In the genomic region with DNA sequence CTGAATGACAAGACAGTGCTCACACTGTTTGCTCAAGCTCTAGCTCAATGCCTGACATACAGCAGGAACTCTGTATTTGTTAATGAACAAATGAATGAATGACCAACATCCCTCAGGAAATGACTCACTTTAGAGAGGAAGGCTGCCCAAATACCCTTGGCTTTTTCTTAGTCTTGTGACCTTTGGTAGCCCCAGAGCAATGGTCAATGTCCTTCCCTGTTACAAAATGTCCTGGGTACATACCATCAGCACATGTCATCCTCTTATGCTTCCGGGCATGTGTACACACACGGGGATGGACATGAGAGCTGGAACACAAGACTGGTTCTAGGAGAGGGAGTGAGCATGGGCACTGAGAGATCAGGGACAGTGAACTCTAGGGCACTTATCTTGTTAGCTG, we compare ENCODE assay signal across 9 mouse cellular contexts. TPM values are rescaled to one million over a fixed set of nuclear protein-coding genes. Genes with fewer than 3 reads are reported as not detected.
A peak's percentile ranks its signal among the peaks of the same experiment; 100 is the strongest.
DNase-seq lines count a peak whose midpoint lies in the region; ATAC-seq and TF ChIP-seq lines count a peak whose summit lies in the region.
"Had no signal": no experiment of that assay in that cellular context is flagged by ENCODE, and none has a peak within 500 bp of the region (broad histone marks: within the 10 kb centered on the region; RNA-seq: fewer than 3 reads in every experiment).

No protein-coding gene starts in this region.

- DNase-seq in adrenal gland, adult 8-10 months, result peak; percentile 76
- DNase-seq in adrenal gland, postnatal 25 days, result no peak
- no peak for DNase-seq in midbrain, postnatal 0 days (ENCODE audit: low spot score)
- DNase-seq in stomach, postnatal 0 days (ENCODE audit: low spot score), result no peak
- DNase-seq in right cerebral cortex, postnatal 14 days, result no peak

- H3K36me3 ChIP-seq in midbrain, embryonic 12.5 days, result 0 out of 2 replicates have a peak, but pooled peaks cover 2% of the 10 kb centered on the region
- no peaks in the 10 kb centered on the region for H3K36me3 ChIP-seq in midbrain, postnatal 0 days (ENCODE audit: insufficient read depth, low read length)
- peaks cover 6% of the 10 kb centered on the region; the same call in 1 of the 2 replicates for H3K36me3 ChIP-seq in kidney, embryonic 15.5 days
- peaks cover 2% of the 10 kb centered on the region for H3K36me3 ChIP-seq in stomach, postnatal 0 days (ENCODE audit: control insufficient read depth, insufficient read depth, low read length)
- H3K36me3 ChIP-seq: lung, embryonic 15.5 days had no signal

- TF ChIP-seq CTCF in midbrain, postnatal 0 days (IDR thresholded peaks at IDR 0.05), result no peak
- no peak for TF ChIP-seq CTCF in stomach, postnatal 0 days (IDR thresholded peaks at IDR 0.05; ENCODE audit: low read depth)

- H3K27me3 ChIP-seq in midbrain, embryonic 12.5 days, result no peaks in the 10 kb centered on the region
- H3K27me3 ChIP-seq in midbrain, postnatal 0 days (ENCODE audit: insufficient read depth, low read length), result no peaks in the 10 kb centered on the region
- no peaks in the 10 kb centered on the region for H3K27me3 ChIP-seq in kidney, embryonic 15.5 days
- H3K27me3 ChIP-seq in stomach, postnatal 0 days (ENCODE audit: control insufficient read depth, insufficient read depth, low read length), result no peaks in the 10 kb centered on the region
- H3K27me3 ChIP-seq: lung, embryonic 15.5 days had no signal

- H3K9ac ChIP-seq in midbrain, embryonic 12.5 days (replicated peaks), result 0 out of 2 replicates have a peak overlapping the region, but pooled peaks have one; percentile 20
- H3K9ac ChIP-seq in midbrain, postnatal 0 days (replicated peaks; ENCODE audit: low read length, poor library complexity, severe bottlenecking), result no peak overlapping the region
- H3K9ac ChIP-seq in kidney, embryonic 15.5 days, result no peak overlapping the region
- H3K9ac ChIP-seq in stomach, postnatal 0 days (ENCODE audit: low read length), result no peak overlapping the region
- H3K9ac ChIP-seq: lung, embryonic 15.5 days had no signal

- H3K9me3 ChIP-seq in midbrain, embryonic 12.5 days, result no peaks in the 10 kb centered on the region
- H3K9me3 ChIP-seq in midbrain, postnatal 0 days (ENCODE audit: low read length), result no peaks in the 10 kb centered on the region
- H3K9me3 ChIP-seq in kidney, embryonic 15.5 days (replicated peaks), result no peaks in the 10 kb centered on the region
- H3K9me3 ChIP-seq in stomach, postnatal 0 days (ENCODE audit: control insufficient read depth, low read length), result no peaks in the 10 kb centered on the region
- H3K9me3 ChIP-seq: lung, embryonic 15.5 days had no signal

- H3K4me3 ChIP-seq in midbrain, embryonic 12.5 days, result no peak overlapping the region
- no peak overlapping the region for H3K4me3 ChIP-seq in midbrain, postnatal 0 days (ENCODE audit: low read depth, low read length)
- no peak overlapping the region for H3K4me3 ChIP-seq in kidney, embryonic 15.5 days (replicated peaks)
- no peak overlapping the region for H3K4me3 ChIP-seq in stomach, postnatal 0 days (ENCODE audit: low read depth, low read length)
- H3K4me3 ChIP-seq: lung, embryonic 15.5 days had no signal

- peaks cover 25% of the 10 kb centered on the region for H3K4me1 ChIP-seq in midbrain, embryonic 12.5 days
- peaks cover 6% of the 10 kb centered on the region; the same call in 1 of the 2 replicates for H3K4me1 ChIP-seq in midbrain, postnatal 0 days (ENCODE audit: insufficient read depth, low read length)
- peaks cover 55% of the 10 kb centered on the region for H3K4me1 ChIP-seq in kidney, embryonic 15.5 days
- peaks cover 6% of the 10 kb centered on the region; the same call in 1 of the 2 replicates for H3K4me1 ChIP-seq in stomach, postnatal 0 days (replicated peaks; ENCODE audit: control insufficient read depth, insufficient read depth)

- H3K27ac ChIP-seq in midbrain, embryonic 12.5 days (replicated peaks), result no peak overlapping the region
- H3K27ac ChIP-seq in midbrain, postnatal 0 days (ENCODE audit: low read depth, low read length), result no peak overlapping the region
- peak overlapping the region; percentile 90 for H3K27ac ChIP-seq in kidney, embryonic 15.5 days
- H3K27ac ChIP-seq in stomach, postnatal 0 days (replicated peaks), result 0 out of 2 replicates have a peak overlapping the region, but pooled peaks have one; percentile 30

- TF ChIP-seq EP300 in stomach, postnatal 0 days (optimal IDR thresholded peaks at IDR 0.05), result no peak

- H3K4me2 ChIP-seq in midbrain, embryonic 12.5 days (replicated peaks), result no peak overlapping the region
- no peak overlapping the region for H3K4me2 ChIP-seq in midbrain, postnatal 0 days (ENCODE audit: low read depth, low read length, poor library complexity, severe bottlenecking)
- no peak overlapping the region for H3K4me2 ChIP-seq in kidney, embryonic 15.5 days
- no peak overlapping the region for H3K4me2 ChIP-seq in stomach, postnatal 0 days (replicated peaks; ENCODE audit: low read depth)
- H3K4me2 ChIP-seq: lung, embryonic 15.5 days had no signal

- no peak for ATAC-seq in midbrain, embryonic 12.5 days (ENCODE audit: low FRiP score, low read depth)
- no peak for ATAC-seq in midbrain, postnatal 0 days (ENCODE audit: low FRiP score)
- no peak for ATAC-seq in kidney, embryonic 15.5 days (replicated peaks; ENCODE audit: low FRiP score)
- ATAC-seq in stomach, postnatal 0 days (ENCODE audit: low FRiP score, low TSS enrichment), result peak; percentile 35
- no peak for ATAC-seq in erythroblast, adult 5-6 weeks (replicated peaks; ENCODE audit: low FRiP score, poor library complexity, severe bottlenecking)

- 82% methylated on average over 2 of the region's 2 CpGs for WGBS in midbrain, embryonic 12.5 days
- 83% methylated on average over 2 of the region's 2 CpGs for WGBS in midbrain, postnatal 0 days
- 61% methylated on average over 2 of the region's 2 CpGs for WGBS in kidney, embryonic 15.5 days
- WGBS in stomach, postnatal 0 days, result 43% methylated on average over 2 of the region's 2 CpGs

RNA-seq across cellular contexts. Expression of a gene that starts 25.5 kb away (rescaled TPM):
- total RNA-seq in adrenal gland, adult 8-10 months (2022), result 10 to 100 TPM; 58.5 to 74.6 (median 72.0) TPM
- total RNA-seq in adrenal gland, postnatal 25 days (2021), result 48.9 and 61.8 TPM in 2 replicates
- polyA plus RNA-seq in midbrain, embryonic 12.5 days (2016; fragmentation: Nextera tagmentation; extraction: Ambion mirVana), result 156 and 168 TPM in 2 replicates
- total RNA-seq in midbrain, postnatal 0 days (2014; rRNA removed), result 124 and 133 TPM in 2 replicates
- 150 and 158 TPM in 2 replicates for polyA plus RNA-seq in midbrain, postnatal 0 days (2015; fragmentation: Nextera tagmentation; extraction: Ambion mirVana)
- 99.5 and 106 TPM in 2 replicates for polyA plus RNA-seq in kidney, embryonic 15.5 days (2015; fragmentation: Nextera tagmentation; extraction: Ambion mirVana)
- polyA plus RNA-seq in stomach, postnatal 0 days (2015; fragmentation: Nextera tagmentation; extraction: Ambion mirVana), result 45.6 and 48.7 TPM in 2 replicates
- 543 and 572 TPM in 2 replicates for total RNA-seq in erythroblast, adult 5-6 weeks (2015; ENCODE audit: low replicate concordance)
- 807 and 937 TPM in 2 replicates for total RNA-seq in erythroblast, adult 5-6 weeks (2017; ENCODE audit: low replicate concordance)

RNA-seq across cellular contexts. Expression of a gene that starts 41.7 kb away (rescaled TPM):
- 1 to 10 TPM; 1.9 to 2.1 (median 1.9) TPM for total RNA-seq in adrenal gland, adult 8-10 months (2022)
- total RNA-seq in adrenal gland, postnatal 25 days (2021), result 9.6 and 13.5 TPM in 2 replicates
- 109 and 113 TPM in 2 replicates for polyA plus RNA-seq in midbrain, embryonic 12.5 days (2016; fragmentation: Nextera tagmentation; extraction: Ambion mirVana)
- 4.2 and 4.7 TPM in 2 replicates for total RNA-seq in midbrain, postnatal 0 days (2014; rRNA removed)
- polyA plus RNA-seq in midbrain, postnatal 0 days (2015; fragmentation: Nextera tagmentation; extraction: Ambion mirVana), result 4.6 and 4.8 TPM in 2 replicates
- 88.5 and 98.2 TPM in 2 replicates for polyA plus RNA-seq in kidney, embryonic 15.5 days (2015; fragmentation: Nextera tagmentation; extraction: Ambion mirVana)
- polyA plus RNA-seq in stomach, postnatal 0 days (2015; fragmentation: Nextera tagmentation; extraction: Ambion mirVana), result 14.0 and 17.7 TPM in 2 replicates
- total RNA-seq in erythroblast, adult 5-6 weeks (2015; ENCODE audit: low replicate concordance), result 39.8 and 43.9 TPM in 2 replicates
- total RNA-seq in erythroblast, adult 5-6 weeks (2017; ENCODE audit: low replicate concordance), result 53.4 and 65.9 TPM in 2 replicates

RNA-seq across cellular contexts. Expression of a gene that starts 52.1 kb away (rescaled TPM):
- total RNA-seq in adrenal gland, adult 8-10 months (2022), result 1 to 10 TPM; 1.3 to 4.4 (median 2.7) TPM
- 4.2 and 4.3 TPM in 2 replicates for total RNA-seq in adrenal gland, postnatal 25 days (2021)
- 3.2 and 3.9 TPM in 2 replicates for polyA plus RNA-seq in midbrain, embryonic 12.5 days (2016; fragmentation: Nextera tagmentation; extraction: Ambion mirVana)
- 2.0 and 6.8 TPM in 2 replicates for total RNA-seq in midbrain, postnatal 0 days (2014; rRNA removed)
- 3.3 and 4.5 TPM in 2 replicates for polyA plus RNA-seq in midbrain, postnatal 0 days (2015; fragmentation: Nextera tagmentation; extraction: Ambion mirVana)
- polyA plus RNA-seq in kidney, embryonic 15.5 days (2015; fragmentation: Nextera tagmentation; extraction: Ambion mirVana), result 16.4 and 20.9 TPM in 2 replicates
- polyA plus RNA-seq in stomach, postnatal 0 days (2015; fragmentation: Nextera tagmentation; extraction: Ambion mirVana), result 9.8 and 10.6 TPM in 2 replicates
- not detected in 2 replicates for total RNA-seq in erythroblast, adult 5-6 weeks (2015; ENCODE audit: low replicate concordance)
- total RNA-seq in erythroblast, adult 5-6 weeks (2017; ENCODE audit: low replicate concordance), result not detected in 2 replicates

Comparison
In these comparisons a context has a peak if more than half of its experiments do, and no peak if none do; other contexts are left out.
1. H3K27ac ChIP-seq: peak in kidney, embryonic 15.5 days (single experiment) and stomach, postnatal 0 days (single experiment); none in midbrain, embryonic 12.5 days (single experiment) and midbrain, postnatal 0 days (single experiment).